Mouse (Mus musculus) heart, postnatal 0 days (tissue): ENCODE results near the gene Paqr5. TPM values are rescaled to one million over a fixed set of nuclear protein-coding genes. Genes with fewer than 3 reads are reported as not detected.

Source experiments
- ATAC-seq: fragments of 200-750 bp; cut with Nextera tagmentation; 2 replicates; pipeline ENCODE4 v1.8.0; 2017; ENCODE audit warnings: low read depth, moderate number of reproducible peaks, moderate library complexity; ENCODE audit not compliant: insufficient read depth
- DNase-seq: peaks from one replicate; pipeline ENCODE4 v3.0.0-alpha.2; 2016; ENCODE audit warnings: low spot score
- H3K27ac ChIP-seq: fragments of 300-500 bp; sonication (generic); 2 replicates; pipeline ENCODE4 v1.5.1; 2014; ENCODE audit warnings: low read depth, mild to moderate bottlenecking
- H3K27me3 ChIP-seq: fragments of 300-500 bp; sonication (generic); 2 replicates; pipeline ENCODE4 v1.6.1; 2014; ENCODE audit warnings: low read length, mixed read lengths; ENCODE audit not compliant: control insufficient read depth, insufficient read depth
- H3K36me3 ChIP-seq: fragments of 300-500 bp; sonication (generic); replicated peaks from 2 replicates; pipeline ENCODE4 v1.6.1; 2014; ENCODE audit warnings: low read length, mixed read lengths; ENCODE audit not compliant: control insufficient read depth, insufficient read depth
- H3K4me1 ChIP-seq: fragments of 300-500 bp; sonication (generic); 2 replicates; pipeline ENCODE4 v1.6.1; 2014; ENCODE audit warnings: antibody characterized with exemption; ENCODE audit not compliant: control insufficient read depth, insufficient read depth
- H3K4me2 ChIP-seq: fragments of 300-500 bp; sonication (generic); 2 replicates; pipeline ENCODE4 v1.6.1; 2014; ENCODE audit warnings: low read depth, mild to moderate bottlenecking, low read length, moderate library complexity
- H3K4me3 ChIP-seq: fragments of 300-500 bp; sonication (generic); 2 replicates; pipeline ENCODE4 v1.5.1; 2014; ENCODE audit warnings: low read depth, low read length
- H3K9ac ChIP-seq: fragments of 300-500 bp; sonication (generic); replicated peaks from 2 replicates; pipeline ENCODE4 v1.6.1; 2014; ENCODE audit warnings: low read depth, low read length, mixed read lengths
- H3K9me3 ChIP-seq: fragments of 300-500 bp; sonication (generic); replicated peaks from 2 replicates; pipeline ENCODE4 v1.6.1; 2016; ENCODE audit warnings: low read length; ENCODE audit not compliant: control insufficient read depth
- CTCF ChIP-seq: IDR thresholded peaks from 2 replicates; pipeline ENCODE4 v1.5.1; 2016; ENCODE audit warnings: antibody characterized with exemption, control low read depth, low read depth
- EP300 ChIP-seq: IDR thresholded peaks from 2 replicates; pipeline ENCODE4 v1.6.1; 2016; ENCODE audit warnings: antibody characterized with exemption, low read depth
- WGBS: fragments of 180-500 bp; shearing (Covaris S2); extraction: QIAGEN DNeasy Blood & Tissue Kit; methylation state at CpG from one replicate; pipeline ENCODE4 v1.1.7; 2014; 5-methylcytosine and 5-hydroxymethylcytosine counted together
- polyA plus RNA-seq: library from polyadenylated mRNA; unstranded; fragments of >200 nt; fragmentation: Nextera tagmentation; extraction: Ambion mirVana; gene quantifications from 2 replicates; pipeline ENCODE4 v1.2.1, GENCODE M21; 2015
- total RNA-seq: library from RNA; depleted of rRNA; stranded (reverse); fragments of >200 nt; gene quantifications from 2 replicates; pipeline ENCODE4 v1.2.3, GENCODE M21; 2014; ENCODE audit warnings: low replicate concordance

The Paqr5 gene
- total and polyA plus RNA-seq, 2 experiments from 2014 or later, result 0.18 to 5.1 TPM

GRCm38 (mm10) chr9:61919464-61919863 lies 107.2 kb downstream of the Paqr5 start:
- Histone ChIP-seq H3K4me3 (no peak overlapping the region), H3K36me3 (peaks cover 60% of the 10 kb centered on the region), H3K27me3 (no peaks in the 10 kb centered on the region), H3K9me3 (no peaks in the 10 kb centered on the region), H3K27ac (no peak overlapping the region), H3K9ac (no peak overlapping the region), H3K4me2 (no peak overlapping the region), H3K4me1 (0 out of 2 replicates have a peak, but pooled peaks cover 4% of the 10 kb centered on the region)
- TF ChIP-seq CTCF (no peak), EP300 (no peak)
- WGBS, result 97% methylated on average over 5 of the region's 5 CpGs
- DNase-seq (no peak), ATAC-seq (no peak)

DNA sequence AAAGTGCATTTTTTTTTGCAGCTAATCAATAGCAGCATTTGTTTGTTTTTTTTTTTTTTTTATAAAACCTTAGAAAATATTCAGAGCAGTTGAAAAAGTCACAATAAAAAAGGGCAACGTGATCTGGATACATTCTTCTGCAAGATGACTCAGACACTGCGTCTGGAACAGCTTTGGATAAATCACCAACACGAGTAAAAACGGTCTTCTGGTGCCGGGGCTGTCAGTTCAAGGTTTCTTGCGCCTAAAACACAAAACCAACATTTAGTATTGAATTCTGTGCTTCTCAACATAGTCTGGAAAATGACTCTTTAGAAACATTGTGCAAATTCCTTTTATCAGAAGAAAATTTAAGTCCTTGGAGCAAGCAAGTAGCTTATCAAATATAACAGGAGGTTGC lies 109.2 kb downstream of the Paqr5 start:
- TF ChIP-seq CTCF, result no peak
- H3K36me3 ChIP-seq, result peaks cover 50% of the 10 kb centered on the region

GRCm38 (mm10) chr9:61916986-61917385 lies 109.7 kb downstream of the Paqr5 start:
- H3K4me2 ChIP-seq, result no peak overlapping the region
- no peak overlapping the region for H3K9ac ChIP-seq
- TF ChIP-seq CTCF (no peak), EP300 (no peak)
- no peak for DNase-seq
- 73% methylated on average over 3 of the region's 3 CpGs for WGBS
- ATAC-seq, result no peak
- no peak overlapping the region for H3K4me3 ChIP-seq
- H3K27me3 ChIP-seq, result no peaks in the 10 kb centered on the region
- H3K27ac ChIP-seq, result no peak overlapping the region
- peaks cover 50% of the 10 kb centered on the region for H3K36me3 ChIP-seq
- H3K4me1 ChIP-seq, result peaks cover 12% of the 10 kb centered on the region
- no peaks in the 10 kb centered on the region for H3K9me3 ChIP-seq

More for the DNA sequence above, 109.2 kb downstream of the Paqr5 start:
- Histone ChIP-seq H3K27ac (no peak overlapping the region), H3K9ac (no peak overlapping the region), H3K4me2 (no peak overlapping the region), H3K9me3 (no peaks in the 10 kb centered on the region), H3K4me1 (peaks cover 12% of the 10 kb centered on the region), H3K4me3 (no peak overlapping the region), H3K27me3 (no peaks in the 10 kb centered on the region)
- no peak for DNase-seq
- WGBS, result 90% methylated on average over 6 of the region's 6 CpGs
- no peak for ATAC-seq

- peak overlapping the region; percentile 96 for H3K27ac ChIP-seq
- H3K9me3 ChIP-seq, result no peaks in the 10 kb centered on the region
- WGBS, result 48% methylated on average over 3 of the region's 4 CpGs
- H3K36me3 ChIP-seq, result peaks cover 43% of the 10 kb centered on the region
- no peaks in the 10 kb centered on the region for H3K27me3 ChIP-seq
- TF ChIP-seq EP300 (no peak), CTCF (no peak)
- DNase-seq, result no peak
- peak overlapping the region; percentile 79 for H3K4me3 ChIP-seq
- peak overlapping the region; percentile 74 for H3K4me2 ChIP-seq
- H3K9ac ChIP-seq, result 0 out of 2 replicates have a peak overlapping the region, but pooled peaks have one; percentile 64
- ATAC-seq, result no peak
- peaks cover 12% of the 10 kb centered on the region for H3K4me1 ChIP-seq
These were observed 111.2 kb downstream of the Paqr5 start for GRCm38 (mm10) chr9:61915393-61916005.

GRCm38 (mm10) chr9:61914917-61915300 lies 111.7 kb downstream of the Paqr5 start:
- 2% methylated on average over 13 of the region's 13 CpGs for WGBS
- H3K4me1 ChIP-seq, result peaks cover 12% of the 10 kb centered on the region
- ATAC-seq, result no peak
- H3K36me3 ChIP-seq, result peaks cover 37% of the 10 kb centered on the region
- no peaks in the 10 kb centered on the region for H3K27me3 ChIP-seq
- H3K27ac ChIP-seq, result peak overlapping the region; percentile 96
- H3K4me3 ChIP-seq, result peak overlapping the region; percentile 79
- peak overlapping the region; percentile 74 for H3K4me2 ChIP-seq
- no peak for DNase-seq
- 0 out of 2 replicates have a peak, but pooled peaks have one; percentile 9 for TF ChIP-seq EP300
- no peak for TF ChIP-seq CTCF
- H3K9me3 ChIP-seq, result no peaks in the 10 kb centered on the region
- H3K9ac ChIP-seq, result peak overlapping the region; percentile 64; the same call in 1 of the 2 replicates
